Mouse (Mus musculus) cerebellum, postnatal 14 days (tissue): ENCODE results near the gene Nme4.
"Not testable (repeated sequence)": the region's sequence is repeated elsewhere in the genome, so short reads cannot be mapped to it uniquely, and the experiment has no call there.

Source experiments
- DNase-seq, 2 experiments: peaks; one replicate each; pipeline ENCODE4 v3.0.0; 2021; ENCODE audit warnings: mixed read lengths in 2 of 2

The Nme4 gene

DNA sequence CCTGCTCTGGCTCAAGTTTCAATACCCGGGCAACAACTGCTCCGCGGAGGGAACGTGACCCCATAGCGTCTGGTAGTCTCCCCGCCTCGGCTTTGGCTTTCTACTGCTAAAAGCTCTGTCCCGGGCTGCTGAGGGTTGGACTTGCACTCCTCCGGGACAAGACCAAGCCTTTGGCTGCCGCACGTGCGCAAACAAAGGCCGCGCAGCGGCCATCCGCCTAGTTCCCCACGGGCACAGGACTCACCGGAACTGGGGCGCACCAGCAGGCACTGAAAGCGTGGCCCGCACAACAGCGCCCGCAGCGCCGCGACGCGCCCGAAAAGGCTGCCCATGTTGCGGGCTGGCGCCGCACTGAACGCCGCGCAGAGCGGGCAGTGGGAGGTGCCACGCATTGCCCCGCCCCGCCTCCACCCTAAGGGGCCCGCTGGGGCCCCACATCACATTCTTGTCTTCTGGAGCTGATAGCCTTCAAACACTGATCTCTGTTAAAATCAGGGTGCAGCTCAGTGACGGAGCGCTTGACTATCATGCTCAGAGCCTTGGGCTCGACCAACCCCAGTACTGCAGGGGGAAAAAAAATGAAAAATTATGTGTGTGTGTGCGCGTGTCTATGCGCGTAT lies at the start of gene Nme4:
Gene Nme4, minus strand, starts transcription at position 482 of the 620 bp plus-strand sequence.
- peak; percentile 69 to 75 for DNase-seq

DNA sequence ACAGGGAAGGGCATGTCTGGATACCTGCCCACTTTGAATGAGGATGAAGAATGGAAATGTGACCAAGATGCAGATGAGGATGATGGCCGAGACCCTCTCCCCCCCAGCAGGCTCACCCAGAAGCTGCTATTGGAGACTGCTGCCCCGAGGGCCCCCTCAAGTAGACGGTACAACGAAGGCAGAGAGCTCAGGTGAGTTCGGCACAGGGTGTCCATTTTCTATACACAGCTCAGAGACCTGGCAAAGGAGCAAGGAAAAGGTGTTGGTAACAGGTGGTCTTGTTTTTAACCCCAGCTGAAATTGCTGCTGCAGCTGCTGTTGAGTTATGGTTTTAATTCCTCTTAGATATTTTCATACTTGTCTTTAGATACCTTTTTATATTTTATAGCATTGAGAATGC lies 48.0 kb upstream of the Nme4 start:
- DNase-seq, result no peak

DNA sequence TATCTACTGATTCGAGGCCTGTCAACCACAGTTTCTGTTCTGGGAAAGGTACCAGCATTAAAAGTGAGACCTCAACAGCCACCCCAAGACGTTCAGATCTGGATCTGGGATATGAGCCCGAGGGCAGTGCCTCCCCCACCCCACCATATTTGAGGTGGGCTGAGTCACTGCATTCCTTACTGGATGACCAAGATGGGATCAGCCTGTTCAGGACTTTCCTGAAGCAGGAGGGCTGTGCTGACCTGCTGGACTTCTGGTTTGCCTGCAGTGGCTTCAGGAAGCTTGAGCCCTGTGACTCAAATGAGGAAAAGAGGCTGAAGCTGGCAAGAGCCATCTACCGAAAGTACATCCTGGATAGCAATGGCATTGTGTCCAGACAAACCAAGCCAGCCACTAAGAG lies 47.4 kb upstream of the Nme4 start:
- no peak for DNase-seq

DNA sequence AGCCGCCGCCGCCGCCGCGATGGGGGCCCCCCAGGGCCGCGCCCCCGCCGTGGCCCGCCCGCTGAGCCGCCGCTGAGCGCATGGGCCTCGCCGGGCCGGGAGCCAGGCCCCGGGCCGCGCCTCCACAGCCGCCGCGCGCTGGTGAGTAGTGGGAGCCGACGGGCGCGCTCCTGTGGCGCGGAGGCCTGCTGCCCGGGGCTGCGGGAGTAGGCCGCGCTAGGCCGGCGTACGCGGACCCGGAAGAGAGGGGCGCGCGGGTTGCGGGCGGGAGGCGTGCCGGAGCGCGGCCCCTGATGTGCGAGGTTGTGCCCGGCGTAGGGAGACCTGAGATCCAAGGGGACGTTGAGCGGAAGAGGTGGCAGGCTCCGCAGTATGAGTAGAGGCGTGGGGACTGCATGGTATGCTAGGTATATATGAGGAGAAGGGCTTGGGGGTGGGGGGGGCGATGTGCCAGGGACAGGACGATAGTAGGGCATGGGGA lies 43.5 kb upstream of the Nme4 start:
- DNase-seq, result peak in 1 of 2 experiments; percentile 63

DNA sequence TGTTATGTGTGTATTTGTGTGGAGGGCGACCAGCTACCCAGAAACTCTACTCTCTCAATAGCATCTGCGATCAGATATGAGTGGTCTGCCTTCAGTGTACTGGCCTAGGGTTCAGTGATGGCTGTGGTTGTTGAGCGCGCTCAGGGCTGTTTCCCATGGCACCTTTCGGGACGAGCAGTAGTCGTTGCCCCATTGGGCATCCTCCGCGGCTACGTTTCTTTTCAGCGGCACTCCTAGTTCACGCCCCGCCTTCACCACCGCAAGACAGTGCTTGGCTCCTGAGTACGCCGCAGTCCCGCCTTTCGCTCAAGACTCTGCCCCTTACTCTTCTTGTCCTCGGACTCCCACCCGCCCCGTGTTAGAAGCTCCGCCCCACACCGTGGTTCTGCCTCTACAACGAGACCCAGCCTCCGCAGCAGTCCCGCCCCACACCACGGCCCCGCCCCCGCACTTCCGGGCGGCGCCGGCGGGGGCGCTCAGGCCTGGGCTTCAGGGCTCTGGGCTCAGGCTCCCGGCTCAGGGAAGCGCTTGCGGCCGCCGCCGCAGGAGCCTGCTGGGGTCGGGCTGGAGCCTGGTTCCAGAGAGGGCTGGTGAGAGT lies 42.9 kb upstream of the Nme4 start, which contains the start of gene Axin1:
Gene Axin1, plus strand, starts transcription at position 450 of the 598 bp plus-strand sequence.
- DNase-seq, result peak; percentile 95 to 96

DNA sequence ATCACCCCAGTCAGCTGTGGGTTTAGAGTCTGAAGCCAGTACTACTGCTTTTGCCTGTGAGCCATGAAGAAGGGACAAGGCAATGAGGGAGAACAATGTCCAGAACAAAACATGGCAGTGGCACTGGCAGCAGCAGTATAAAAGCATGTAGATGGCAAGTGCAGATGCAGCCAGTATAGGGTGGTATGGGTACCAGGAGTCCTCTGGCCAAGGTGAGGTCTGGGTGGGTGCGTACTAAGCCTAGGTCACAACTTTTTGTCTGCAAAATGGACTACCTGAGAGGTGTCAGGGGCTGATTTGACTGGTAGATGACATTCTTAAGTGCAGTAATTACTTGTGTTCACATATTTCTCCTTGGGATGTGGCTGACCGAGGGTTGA lies 42.3 kb upstream of the Nme4 start:
- no peak for DNase-seq

DNA sequence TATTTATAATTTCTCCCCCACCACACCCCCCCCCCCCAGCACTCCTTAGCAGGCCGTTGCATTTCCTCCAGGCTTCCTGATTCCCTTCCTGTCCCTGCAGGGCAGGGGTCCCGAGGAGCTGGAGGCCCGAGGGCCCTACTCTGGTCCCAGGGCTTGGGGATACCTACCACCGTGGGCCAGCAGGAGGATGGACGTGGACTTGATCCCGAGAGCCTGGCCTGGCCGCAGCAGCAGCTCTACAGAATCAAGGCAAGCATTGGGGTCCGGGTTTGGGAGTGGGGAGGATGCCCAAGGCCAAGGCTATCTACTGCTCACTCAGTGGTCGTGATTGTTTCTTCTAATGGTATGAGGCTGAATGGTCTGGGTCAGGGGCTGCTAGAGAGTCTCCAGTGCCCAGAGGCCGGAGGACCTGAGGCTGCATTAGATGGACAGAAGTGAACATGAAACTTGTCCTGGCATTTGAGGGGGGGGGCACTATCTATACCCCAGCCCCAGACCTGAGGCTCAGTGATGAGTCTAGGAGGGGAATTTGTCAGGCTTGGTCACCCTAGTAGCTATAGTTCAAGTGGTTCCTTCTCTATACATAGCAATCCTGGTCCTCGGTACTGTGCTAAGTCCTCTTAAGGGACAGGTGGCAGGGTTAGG lies 41.8 kb upstream of the Nme4 start:
- no peak for DNase-seq

DNA sequence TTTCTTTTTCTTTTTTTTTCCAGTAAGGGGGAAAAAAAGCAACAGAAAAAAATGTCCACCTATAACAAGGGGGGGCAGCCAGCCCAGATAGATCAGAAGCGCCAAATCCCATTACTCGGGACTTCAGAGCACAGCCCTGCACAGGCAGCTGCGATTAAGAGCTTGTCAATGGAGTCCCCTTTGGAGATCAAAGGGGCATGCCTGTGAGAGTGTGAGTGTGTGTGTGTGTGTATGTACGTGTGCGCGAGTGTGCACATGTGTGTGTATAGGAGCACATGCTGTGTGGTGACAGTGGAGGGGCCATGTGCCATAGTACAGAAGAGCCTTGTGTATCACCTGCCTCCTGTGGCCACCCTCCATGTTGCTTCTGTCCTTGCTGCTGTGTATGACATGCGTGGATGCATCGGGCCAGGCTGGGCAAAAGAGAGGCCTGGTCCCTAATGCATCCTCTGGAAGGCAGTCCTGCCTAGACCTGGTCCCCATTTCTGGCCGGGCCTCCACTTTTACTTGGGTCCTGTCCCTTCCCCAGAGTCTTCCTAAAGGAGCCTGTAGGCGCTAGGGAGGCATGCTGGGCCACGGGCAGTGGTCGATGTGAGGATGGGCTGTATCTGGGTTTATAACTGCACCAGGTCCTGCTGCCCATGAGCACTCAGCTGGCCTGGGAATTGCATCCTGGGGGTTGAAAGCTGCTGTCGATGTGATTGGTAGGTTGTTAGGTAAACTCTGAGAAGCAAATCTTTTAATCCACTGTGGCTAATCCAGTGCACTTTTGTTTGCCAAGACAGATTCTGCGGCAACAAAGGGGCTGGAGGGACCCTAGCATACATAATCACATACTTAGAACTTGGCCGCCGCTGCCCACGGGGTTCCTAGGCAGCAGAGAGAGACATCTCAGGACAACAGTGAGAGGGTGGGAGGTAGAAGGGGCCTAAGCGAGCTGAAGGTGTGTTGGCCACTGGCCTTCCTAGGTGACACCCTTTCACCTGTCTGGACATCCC lies 36.8 kb upstream of the Nme4 start:
- DNase-seq, result no peak

DNA sequence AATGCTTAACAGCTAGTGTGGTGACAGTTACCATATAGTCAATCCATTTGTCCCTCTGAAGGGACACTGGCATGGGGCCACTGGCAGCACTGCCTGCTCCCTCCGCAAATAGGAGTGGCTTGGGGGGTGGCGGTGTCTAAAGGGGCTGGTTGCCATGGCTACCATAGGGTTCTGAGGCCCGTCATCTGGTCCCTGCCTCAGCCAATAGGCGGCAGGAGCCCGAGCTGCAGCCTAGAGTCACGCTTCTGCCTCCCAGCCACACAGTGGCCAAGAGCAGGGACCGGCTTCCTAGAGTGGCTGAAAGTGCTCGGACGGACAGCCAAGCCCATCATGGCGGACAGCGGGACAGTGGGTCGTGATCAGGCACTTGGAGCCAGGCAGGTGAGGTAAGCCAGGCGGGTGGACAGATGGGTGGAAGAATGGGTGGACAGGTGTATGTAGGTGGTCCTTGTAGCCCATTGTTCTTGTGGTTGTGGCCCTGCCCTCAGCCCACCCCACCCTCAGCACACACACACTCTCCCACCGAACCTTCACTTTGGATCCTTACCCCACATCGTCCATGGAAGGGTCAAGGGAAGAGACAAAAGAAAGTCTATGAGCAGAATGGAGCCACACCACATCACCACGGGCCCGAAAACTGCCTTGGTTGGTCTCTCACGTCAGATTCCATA lies 35.8 kb upstream of the Nme4 start:
- no peak for DNase-seq

DNA sequence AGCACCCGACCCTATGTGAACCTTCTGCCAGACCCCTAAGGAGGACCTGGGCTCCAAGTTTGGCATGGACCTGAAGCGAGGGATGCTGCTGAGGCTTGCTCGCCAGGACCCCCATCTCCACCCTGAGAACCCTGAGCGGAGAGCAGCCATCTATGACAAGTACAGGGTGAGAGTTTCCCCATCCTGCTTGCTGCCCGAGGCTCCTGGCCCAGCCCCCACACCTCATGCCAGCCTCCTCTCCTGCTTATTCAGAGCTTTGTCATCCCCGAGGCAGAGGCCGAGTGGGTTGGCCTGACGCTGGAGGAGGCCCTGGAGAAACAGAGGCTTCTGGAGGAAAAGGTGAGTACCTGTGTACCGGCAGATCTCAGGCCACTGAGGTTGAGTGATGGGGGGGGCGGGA lies 29.8 kb upstream of the Nme4 start:
- no peak for DNase-seq

DNA sequence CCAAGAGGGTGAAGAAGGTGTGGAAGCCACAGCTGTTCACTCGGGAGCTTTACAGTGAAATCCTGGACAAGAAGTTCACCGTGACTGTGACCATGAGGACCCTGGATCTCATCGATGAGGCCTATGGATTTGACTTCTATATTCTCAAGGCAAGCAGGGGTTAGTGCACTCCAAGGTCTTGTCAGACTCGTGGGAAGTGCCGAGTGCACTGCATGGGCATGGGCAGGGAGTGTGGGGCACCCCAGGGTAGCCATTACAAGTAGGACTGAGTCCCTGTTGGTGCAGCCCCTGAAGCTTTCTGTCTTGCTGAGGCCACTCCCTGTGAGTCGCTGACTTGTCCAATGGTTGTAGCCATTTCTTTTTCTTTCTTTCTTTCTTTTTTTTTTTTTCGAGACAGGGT lies 29.2 kb upstream of the Nme4 start:
- DNase-seq, result no peak

DNA sequence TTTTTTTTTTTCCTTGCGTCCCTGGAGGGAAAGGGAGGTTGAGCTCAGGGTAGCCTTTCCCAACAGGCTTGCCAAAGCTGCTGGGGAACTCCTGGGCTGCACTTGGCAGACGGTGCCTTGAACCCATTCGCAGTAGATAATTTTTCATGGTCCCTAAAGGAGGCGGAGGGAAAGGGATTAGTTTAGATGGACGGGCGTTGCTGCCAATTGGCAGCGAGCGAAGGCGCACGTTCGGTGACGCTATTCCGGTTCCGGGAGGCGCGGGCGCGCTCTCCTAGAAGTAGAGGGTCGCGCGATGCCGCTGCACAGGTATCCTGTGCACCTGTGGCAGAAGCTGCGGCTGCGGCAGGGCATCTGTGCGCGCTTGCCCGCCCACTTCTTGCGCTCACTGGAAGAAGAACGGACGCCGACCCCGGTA lies 27.9 kb upstream of the Nme4 start, which contains the start of gene Mrpl28:
Gene Mrpl28, plus strand, starts transcription at position 234 of the 418 bp plus-strand sequence.
- peak; percentile 97 to 99 for DNase-seq

DNA sequence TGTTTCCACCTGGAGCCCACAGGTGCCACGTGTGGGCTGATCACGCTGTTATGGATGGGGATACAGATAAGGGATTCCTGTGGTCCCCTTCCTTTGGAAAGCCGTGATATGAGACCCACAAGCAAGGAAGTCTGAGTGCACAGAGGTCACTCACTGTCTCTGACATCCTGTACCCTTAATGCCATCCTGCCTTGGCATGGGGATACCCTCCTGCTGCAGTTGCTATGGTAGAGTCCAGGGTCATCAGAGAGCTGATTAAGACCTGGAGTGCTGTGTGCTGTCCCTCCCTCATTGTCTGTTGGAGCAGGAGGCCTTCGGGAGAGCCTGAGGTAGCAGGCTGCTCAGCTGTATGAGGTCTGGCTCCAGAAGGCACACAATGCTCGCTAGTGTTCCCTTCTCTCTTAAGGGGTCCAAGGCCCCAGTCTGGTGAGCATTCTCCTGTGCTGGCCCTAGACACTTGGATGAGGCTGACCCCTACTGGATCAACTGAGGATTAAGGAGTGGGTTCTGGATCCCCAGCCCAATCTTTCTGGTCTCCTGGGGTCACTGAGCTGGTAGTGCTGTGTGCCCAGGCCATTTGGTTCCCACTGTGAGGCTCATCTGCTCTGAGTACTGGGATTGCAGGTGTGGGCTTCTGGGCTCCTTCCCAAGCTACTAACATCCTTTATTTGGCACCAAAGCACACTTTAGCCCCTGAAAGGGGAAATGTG lies 27.2 kb upstream of the Nme4 start:
- DNase-seq, result peak; percentile 45 to 51

DNA sequence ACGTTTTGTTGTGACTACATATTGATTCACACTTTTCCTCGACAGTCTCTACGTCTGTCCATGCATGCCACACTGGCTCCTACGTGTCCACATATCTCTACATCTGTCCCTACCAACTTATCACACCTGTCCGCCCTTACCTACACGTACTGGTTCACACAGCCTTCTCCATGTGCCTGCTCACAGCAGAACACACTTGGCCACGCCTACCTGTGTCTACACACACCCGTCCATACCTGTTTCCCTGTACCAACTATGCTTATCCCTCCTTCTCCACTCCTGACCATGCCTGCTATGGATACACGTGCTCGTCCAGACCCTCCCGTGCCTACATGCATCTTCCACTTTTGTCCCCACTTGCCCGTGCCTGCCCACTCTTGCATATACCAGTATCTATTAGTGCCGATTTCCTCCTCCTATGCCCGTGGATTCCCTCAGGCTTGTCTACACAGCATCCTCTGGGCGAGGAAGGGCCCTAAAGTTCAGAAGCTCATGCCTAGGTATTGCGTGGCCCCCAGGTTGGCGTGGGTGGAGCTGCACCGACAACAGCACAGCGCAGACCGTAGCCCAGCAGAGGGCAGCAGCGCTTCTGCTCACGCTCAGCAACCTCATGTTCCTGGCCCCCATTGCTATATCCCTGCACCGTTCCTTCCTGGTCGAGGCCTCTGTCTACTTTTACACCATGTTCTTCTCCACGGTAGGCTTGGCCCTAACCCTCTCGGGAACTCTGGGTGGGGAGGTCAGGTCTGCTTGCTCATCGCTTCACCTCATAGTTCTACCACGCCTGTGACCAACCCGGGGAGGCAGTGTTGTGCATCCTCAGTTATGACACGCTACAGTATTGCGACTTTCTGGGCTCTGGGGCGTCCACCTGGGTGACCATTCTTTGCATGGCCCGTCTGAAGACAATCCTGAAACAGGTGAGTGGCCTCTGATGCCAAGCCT lies 24.6 kb upstream of the Nme4 start:
- DNase-seq, result peak; percentile 76 to 82

DNA sequence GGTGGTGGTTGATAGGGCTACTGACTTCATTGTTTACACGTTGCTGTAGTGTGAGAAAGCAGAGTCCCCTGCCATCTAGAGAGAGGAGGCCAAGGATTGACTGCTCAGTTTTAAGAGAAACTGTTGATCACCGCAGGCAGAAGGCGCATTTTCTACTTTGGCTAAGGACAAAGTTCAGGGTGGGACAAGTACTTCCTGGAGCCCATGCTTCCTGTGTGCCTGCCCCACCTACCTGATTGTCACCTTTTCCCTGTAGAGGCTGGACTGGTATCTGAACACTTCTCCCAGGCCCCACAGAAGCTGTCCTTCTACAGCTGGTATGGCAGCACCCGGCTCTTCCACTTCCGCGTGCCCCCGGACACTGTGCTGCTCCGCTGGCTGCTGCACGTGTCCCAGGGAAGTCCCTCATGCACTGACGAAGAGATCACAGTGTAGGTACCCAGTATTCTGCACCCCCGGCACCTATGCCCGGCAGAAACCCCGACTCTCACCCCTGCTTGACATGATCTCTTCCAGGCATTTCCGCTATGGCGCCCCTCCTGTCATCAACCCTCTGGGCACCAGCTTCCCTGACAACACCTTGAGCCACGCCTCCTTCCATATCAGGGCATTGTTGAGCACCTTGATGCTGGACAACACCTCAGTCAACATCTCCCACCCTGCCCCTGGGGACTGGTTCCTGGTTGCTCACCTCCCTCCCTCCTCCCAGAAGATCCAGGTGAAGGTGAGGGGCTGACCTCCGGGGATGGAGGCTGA lies 21.3 kb upstream of the Nme4 start:
- no peak for DNase-seq

DNA sequence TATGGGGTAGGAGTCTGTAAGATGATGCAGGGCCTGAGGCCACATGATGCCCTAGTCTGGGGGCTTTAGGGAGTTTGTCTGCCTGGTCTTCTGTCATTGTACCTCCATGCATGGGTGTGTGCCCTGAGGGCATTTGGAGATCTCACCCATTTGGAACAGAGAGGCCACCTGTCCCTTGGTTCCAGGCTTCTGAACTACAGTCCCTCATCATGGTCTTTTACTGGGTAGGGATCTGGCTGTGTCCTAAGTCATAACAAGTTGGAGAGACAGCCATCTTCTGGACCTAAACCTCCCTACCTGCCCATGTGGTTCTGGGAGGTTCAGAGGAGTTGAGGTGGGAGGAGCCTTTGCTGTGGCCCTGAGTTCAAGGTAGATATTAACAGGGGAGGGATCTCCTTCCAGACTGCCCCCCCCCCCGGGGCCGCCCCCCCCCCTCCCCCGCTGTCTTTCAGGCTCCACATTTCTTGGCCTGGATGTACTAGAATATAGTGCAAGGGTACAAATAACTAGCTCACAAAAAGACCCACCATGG lies 20.6 kb upstream of the Nme4 start:
- no peak for DNase-seq

DNA sequence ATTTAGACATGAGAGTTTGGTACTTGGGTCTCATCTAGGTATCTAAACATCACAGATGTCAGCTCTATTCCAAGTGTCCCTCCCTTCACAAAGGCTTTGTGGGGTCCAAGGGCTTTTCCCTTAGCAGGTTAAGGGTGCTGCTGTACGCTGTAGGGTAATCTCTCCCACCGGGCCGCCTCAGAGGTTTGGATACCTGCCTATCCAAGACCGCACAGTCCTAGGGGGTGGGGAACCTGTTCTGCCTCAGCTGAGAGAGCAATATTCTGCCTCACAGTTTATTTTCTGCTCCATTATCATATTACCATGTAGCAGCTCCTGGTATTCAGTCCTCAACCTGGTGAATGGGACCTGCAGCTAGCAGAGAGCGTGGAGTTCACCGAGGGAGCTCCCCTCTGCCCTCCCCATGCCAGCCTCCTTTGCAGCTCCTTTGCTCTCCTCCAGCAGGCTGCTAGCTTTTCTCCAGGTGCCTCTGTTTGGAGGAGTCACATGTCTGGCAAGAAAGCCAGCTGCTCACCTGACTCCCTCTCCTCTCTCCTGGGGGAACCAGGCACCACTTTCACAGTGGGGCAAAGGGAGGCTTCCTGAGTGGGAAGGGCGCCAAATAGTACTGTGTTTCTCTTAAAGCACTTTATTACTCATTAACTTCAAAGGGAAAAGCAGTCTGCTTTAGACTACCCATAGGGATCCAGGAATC lies 19.9 kb upstream of the Nme4 start:
- no peak for DNase-seq

DNA sequence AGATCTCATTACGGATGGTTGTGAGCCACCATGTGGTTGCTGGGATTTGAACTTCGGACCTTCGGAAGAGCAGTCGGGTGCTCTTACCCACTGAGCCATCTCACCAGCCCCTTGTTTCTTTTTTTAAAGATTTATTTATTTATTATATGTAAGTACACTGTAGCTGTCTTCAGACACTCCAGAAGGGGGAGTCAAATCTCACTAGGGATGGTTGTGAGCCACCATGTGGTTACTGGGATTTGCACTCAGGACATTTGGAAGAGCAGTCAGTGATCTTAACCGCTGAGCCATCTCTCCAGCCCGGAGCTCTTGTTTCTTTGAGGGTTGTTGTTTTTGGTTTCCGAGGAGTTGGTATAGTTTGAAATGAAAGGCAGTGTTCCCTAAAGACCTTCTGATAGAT lies 19.1 kb upstream of the Nme4 start:
- DNase-seq, result not testable (repeated sequence)

DNA sequence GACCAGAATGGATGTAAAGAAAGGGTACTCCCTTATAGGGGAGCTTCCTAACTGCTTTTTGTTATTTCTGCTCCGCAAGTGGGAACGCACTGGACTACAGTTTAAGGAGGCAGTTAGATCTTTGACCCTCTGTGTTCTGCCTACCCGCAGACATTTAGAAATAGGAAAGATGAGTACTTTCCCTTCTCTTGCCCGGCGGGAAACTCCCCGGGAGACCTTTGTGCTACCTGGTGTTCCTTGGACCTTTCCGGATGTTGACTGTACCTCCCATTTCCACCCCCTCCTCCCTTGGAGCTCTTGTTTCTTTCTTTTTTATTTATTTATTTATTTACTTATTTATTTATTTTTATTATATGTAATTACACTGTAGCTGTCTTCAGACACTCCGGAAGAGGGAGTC lies 18.7 kb upstream of the Nme4 start:
- DNase-seq, result no peak
